Mouse (Mus musculus) stomach, postnatal 0 days (tissue): ENCODE data around the gene Usp31.

ENCODE experiments used
- CTCF ChIP-seq: IDR thresholded peaks from 2 replicates; pipeline ENCODE4 v1.5.1; 2016; ENCODE audit warnings: antibody characterized with exemption, low read depth, mild to moderate bottlenecking, moderate library complexity
- EP300 ChIP-seq: optimal IDR thresholded peaks from 2 replicates; pipeline ENCODE3; 2016; ENCODE audit warnings: antibody characterized with exemption

DNA sequence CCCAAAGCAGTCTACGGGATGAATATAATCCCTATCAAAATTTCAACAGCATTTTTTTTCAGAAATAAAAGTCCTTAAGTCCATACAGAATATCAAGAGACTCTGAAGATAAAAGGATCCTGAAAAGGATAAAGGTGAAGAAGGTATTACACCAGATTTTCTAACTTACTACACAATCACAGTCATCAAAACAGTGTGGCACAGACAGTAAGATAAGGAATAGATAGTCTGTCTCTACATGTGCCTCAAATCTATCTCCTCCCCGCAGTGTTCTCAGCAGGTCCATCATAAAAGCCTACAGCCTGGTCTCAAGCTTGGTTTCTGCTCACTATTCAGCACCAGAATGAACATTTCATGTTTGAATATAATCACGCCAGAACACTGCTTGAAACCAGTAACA lies 6.6 kb downstream of the Usp31 start:
- TF ChIP-seq EP300 (no peak), CTCF (no peak)
